ENCODE assay signal across 8 mouse cellular contexts in the genomic region with DNA sequence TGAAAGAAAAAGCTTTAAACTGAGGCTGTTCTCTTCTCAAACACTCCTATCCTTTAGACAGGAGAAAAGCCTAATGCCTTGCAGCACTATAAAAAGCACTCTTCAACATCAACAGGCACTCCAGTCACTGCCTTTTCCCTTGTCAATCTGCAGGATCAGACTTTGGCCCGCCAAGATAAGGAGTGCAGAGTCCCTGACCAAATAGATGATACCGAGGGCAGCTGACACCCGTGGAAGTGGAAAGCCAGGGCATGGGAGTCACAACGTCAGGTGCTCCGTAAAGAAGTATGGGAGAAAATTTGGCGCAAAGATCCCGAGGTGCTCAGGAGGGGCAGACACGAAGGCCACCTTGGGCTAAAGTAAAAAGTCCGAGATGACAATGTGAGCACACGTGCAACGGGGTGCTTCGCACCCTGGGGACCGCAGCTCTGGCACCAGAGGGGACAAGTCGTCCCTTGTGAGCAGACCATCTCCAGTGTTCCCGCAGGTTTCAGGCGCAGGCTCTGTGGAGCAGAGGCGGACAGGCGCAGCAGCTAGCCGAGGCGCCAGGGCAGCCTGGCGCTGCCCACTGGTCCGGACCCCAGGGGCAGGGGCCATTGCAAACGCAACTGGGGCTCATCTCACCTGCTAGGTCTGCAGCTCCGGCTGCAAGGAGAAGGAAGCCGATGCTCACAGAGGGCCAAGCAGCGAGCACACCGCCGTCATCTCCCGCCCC. TPM values are rescaled to one million over a fixed set of nuclear protein-coding genes. Genes with fewer than 3 reads are reported as not detected.
DNase-seq lines count a peak whose midpoint lies in the region; ATAC-seq and TF ChIP-seq lines count a peak whose summit lies in the region.

No protein-coding gene starts in this region.

- H3K4me1 ChIP-seq in ES-Bruce4 (ENCODE audit: control insufficient read depth, insufficient read depth, low read length) = no peaks in the 10 kb centered on the region
- H3K4me1 ChIP-seq in embryonic facial prominence, embryonic 15.5 days = peaks cover 6% of the 10 kb centered on the region; the same call in 1 of the 2 replicates
- H3K4me1 ChIP-seq in intestine, embryonic 16.5 days (ENCODE audit: control insufficient read depth, insufficient read depth, low read length) = peaks cover 4% of the 10 kb centered on the region; the same call in 1 of the 2 replicates
- H3K4me1 ChIP-seq in midbrain, embryonic 15.5 days = peaks cover 3% of the 10 kb centered on the region; the same call in 1 of the 2 replicates

- intact Hi-C loops in heart, postnatal 25 days (cut with DNase I) = loop anchor here (5.0 to 10.0 kb wide), 3 partner anchors 73 to 509 kb away; a partner anchor contains a TSS

- H3K4me3 ChIP-seq in ES-Bruce4 (ENCODE audit: low read depth, low read length) = peak overlapping the region; percentile 73
- H3K4me3 ChIP-seq in embryonic facial prominence, embryonic 15.5 days (replicated peaks) = peak overlapping the region; percentile 79
- peak overlapping the region; percentile 76 for H3K4me3 ChIP-seq in intestine, embryonic 16.5 days (ENCODE audit: low read length)
- peak overlapping the region; percentile 87 for H3K4me3 ChIP-seq in midbrain, embryonic 15.5 days

- peak overlapping the region; percentile 98 for H3K4me2 ChIP-seq in embryonic facial prominence, embryonic 15.5 days (replicated peaks)
- peak overlapping the region; percentile 94 for H3K4me2 ChIP-seq in intestine, embryonic 16.5 days (ENCODE audit: low read depth, low read length)
- H3K4me2 ChIP-seq in midbrain, embryonic 15.5 days = peak overlapping the region; percentile 95

- DNase-seq in heart, adult 9 months (ENCODE audit: low spot score in 2 of 2) = peak; percentile 4 to 13
- no peak for DNase-seq in heart, postnatal 25 days (ENCODE audit: low spot score)
- no peak for DNase-seq in cerebellum, postnatal 4 days (ENCODE audit: low spot score in 2 of 2)
- DNase-seq in natural killer cell, adult 2 months (ENCODE audit: low spot score in 2 of 2) = no peak

- H3K36me3 ChIP-seq in ES-Bruce4 (ENCODE audit: control insufficient read depth, insufficient read depth, low read length, poor library complexity, severe bottlenecking) = no peaks in the 10 kb centered on the region
- no peaks in the 10 kb centered on the region for H3K36me3 ChIP-seq in embryonic facial prominence, embryonic 15.5 days
- no peaks in the 10 kb centered on the region for H3K36me3 ChIP-seq in intestine, embryonic 16.5 days (ENCODE audit: control insufficient read depth, insufficient read depth, low read length)
- H3K36me3 ChIP-seq in midbrain, embryonic 15.5 days (replicated peaks) = no peaks in the 10 kb centered on the region

- H3K27me3 ChIP-seq in ES-Bruce4 (ENCODE audit: control insufficient read depth, insufficient read depth, low read length, poor library complexity, severe bottlenecking) = no peaks in the 10 kb centered on the region; the same call in 1 of the 2 replicates
- H3K27me3 ChIP-seq in embryonic facial prominence, embryonic 15.5 days = no peaks in the 10 kb centered on the region
- H3K27me3 ChIP-seq in intestine, embryonic 16.5 days (replicated peaks; ENCODE audit: control insufficient read depth, insufficient read depth, low read length) = no peaks in the 10 kb centered on the region
- H3K27me3 ChIP-seq in midbrain, embryonic 15.5 days (replicated peaks) = no peaks in the 10 kb centered on the region

- no peak for TF ChIP-seq EP300 in ES-Bruce4 (IDR thresholded peaks at IDR 0.05; ENCODE audit: insufficient read depth, low read depth, low read length)

- H3K27ac ChIP-seq in ES-Bruce4 (ENCODE audit: insufficient read depth, low read length) = no peak overlapping the region
- H3K27ac ChIP-seq in embryonic facial prominence, embryonic 15.5 days (replicated peaks) = peak overlapping the region; percentile 84; the same call in 1 of the 2 replicates
- peak overlapping the region; percentile 69 for H3K27ac ChIP-seq in intestine, embryonic 16.5 days (ENCODE audit: low read length)
- H3K27ac ChIP-seq in midbrain, embryonic 15.5 days = peak overlapping the region; percentile 82

- H3K9me3 ChIP-seq in ES-Bruce4 (replicated peaks; ENCODE audit: control insufficient read depth, insufficient read depth, low read length, poor library complexity, severe bottlenecking) = no peaks in the 10 kb centered on the region
- no peaks in the 10 kb centered on the region for H3K9me3 ChIP-seq in embryonic facial prominence, embryonic 15.5 days (replicated peaks)
- H3K9me3 ChIP-seq in intestine, embryonic 16.5 days (ENCODE audit: control insufficient read depth, low read length) = no peaks in the 10 kb centered on the region
- no peaks in the 10 kb centered on the region for H3K9me3 ChIP-seq in midbrain, embryonic 15.5 days

- no peak; the same call in 1 of the 2 replicates for ATAC-seq in embryonic facial prominence, embryonic 15.5 days (ENCODE audit: insufficient number of reproducible peaks, low FRiP score, low TSS enrichment, low read depth)
- ATAC-seq in intestine, embryonic 16.5 days = peak; percentile 24
- ATAC-seq in midbrain, embryonic 15.5 days (replicated peaks) = no peak

- TF ChIP-seq POLR2A in ES-Bruce4 (IDR thresholded peaks at IDR 0.05; ENCODE audit: insufficient read depth, low read length) = no peak

- TF ChIP-seq CTCF in ES-Bruce4 (IDR thresholded peaks at IDR 0.05; ENCODE audit: low read depth, low read length) = no peak

- WGBS in embryonic facial prominence, embryonic 15.5 days = 1% methylated on average over 29 of the region's 29 CpGs
- 1% methylated on average over 29 of the region's 29 CpGs for WGBS in intestine, embryonic 16.5 days
- 2% methylated on average over 28 of the region's 29 CpGs for WGBS in midbrain, embryonic 15.5 days

- H3K9ac ChIP-seq in ES-Bruce4 (ENCODE audit: low read depth, poor library complexity, severe bottlenecking) = no peak overlapping the region
- peak overlapping the region; percentile 51 for H3K9ac ChIP-seq in embryonic facial prominence, embryonic 15.5 days
- H3K9ac ChIP-seq in intestine, embryonic 16.5 days (ENCODE audit: low read depth, low read length) = peak overlapping the region; percentile 72
- H3K9ac ChIP-seq in midbrain, embryonic 15.5 days = peak overlapping the region; percentile 82

RNA-seq across cellular contexts. Expression of a gene that starts 0.6 kb away (rescaled TPM):
- total RNA-seq in heart, postnatal 25 days (2021) = 10 to 100 TPM in 1 of 2 experiments, 1 to 10 TPM in 1; 9.9 to 12.3 TPM
- 1.1 and 1.8 TPM in 2 replicates for polyA plus RNA-seq in ES-Bruce4 (2011; ENCODE audit: insufficient read depth, insufficient read length, low read depth, missing spikeins)
- polyA plus RNA-seq in embryonic facial prominence, embryonic 15.5 days (2015; fragmentation: Nextera tagmentation; extraction: Ambion mirVana) = 7.2 and 8.8 TPM in 2 replicates
- polyA plus RNA-seq in intestine, embryonic 16.5 days (2015; fragmentation: Nextera tagmentation; extraction: Ambion mirVana) = 15.1 and 17.5 TPM in 2 replicates
- polyA plus RNA-seq in midbrain, embryonic 15.5 days (2015; fragmentation: Nextera tagmentation; extraction: Ambion mirVana) = 12.7 and 14.0 TPM in 2 replicates

Comparison
In these comparisons a context has a peak if more than half of its experiments do, and no peak if none do; other contexts are left out.
1. DNase-seq: peak in heart, adult 9 months (2 of 2); none in heart, postnatal 25 days (single experiment), cerebellum, postnatal 4 days (0 of 2) and natural killer cell, adult 2 months (0 of 2).
2. Peak in every context shown above with its lines, with median percentiles within 50 percentile points of each other: H3K4me3 ChIP-seq and H3K4me2 ChIP-seq.